Mouse (Mus musculus) myocyte (in vitro differentiated cells): ENCODE results near the gene Nsmce3. TPM values are rescaled to one million over a fixed set of nuclear protein-coding genes. Genes with fewer than 3 reads are reported as not detected.

Experiments used
- H3K27me3 ChIP-seq: one replicate; pipeline ENCODE4 v1.6.1; 2011; ENCODE audit not compliant: control insufficient read depth, insufficient read depth, insufficient read length
- H3K36me3 ChIP-seq: one replicate; pipeline ENCODE4 v1.6.1; 2011; ENCODE audit not compliant: control insufficient read depth, insufficient read depth
- H3K4me2 ChIP-seq: one replicate; pipeline ENCODE4 v1.6.1; 2011; ENCODE audit warnings: low read depth, control low read depth
- H3K4me3 ChIP-seq: one replicate; pipeline ENCODE4 v1.5.1; 2011; ENCODE audit warnings: mild to moderate bottlenecking, control low read depth, moderate library complexity
- H3K79me2 ChIP-seq: one replicate; pipeline ENCODE4 v1.6.1; 2011; ENCODE audit not compliant: control insufficient read depth, insufficient read depth
- H3ac ChIP-seq: one replicate; pipeline ENCODE4 v1.6.1; 2011; ENCODE audit not compliant: control insufficient read depth, insufficient read length
- CEBPB ChIP-seq: IDR thresholded peaks from 2 replicates; pipeline ENCODE4 v1.6.1; 2011; ENCODE audit warnings: mild to moderate bottlenecking, moderate library complexity; ENCODE audit not compliant: poor library complexity, insufficient read depth, severe bottlenecking
- E2F4 ChIP-seq: IDR thresholded peaks from one replicate; pipeline ENCODE4 v1.6.1; 2011; ENCODE audit warnings: mild to moderate bottlenecking, control low read depth, moderate library complexity; ENCODE audit not compliant: insufficient read depth
- MAX ChIP-seq: IDR thresholded peaks from one replicate; pipeline ENCODE4 v1.6.1; 2011; ENCODE audit warnings: low read depth, mild to moderate bottlenecking, control low read depth
- MYOD1 ChIP-seq, 3 experiments: IDR thresholded peaks; one replicate each; pipeline ENCODE4 v1.6.1; 2011; ENCODE audit warnings: control low read depth in 2 of 3, low read depth in 2 of 3, mild to moderate bottlenecking in 2 of 3, moderate library complexity in 1 of 3; ENCODE audit not compliant: insufficient read length in 2 of 3, control insufficient read depth in 1 of 3
- MYOG ChIP-seq, 3 experiments: IDR thresholded peaks; one replicate each; pipeline ENCODE4 v1.6.1; 2011; ENCODE audit warnings: control low read depth in 2 of 3, low read depth in 2 of 3, mild to moderate bottlenecking in 2 of 3; ENCODE audit not compliant: insufficient read length in 2 of 3, control insufficient read depth in 1 of 3, insufficient read depth in 1 of 3
- POLR2A ChIP-seq: IDR thresholded peaks from one replicate; pipeline ENCODE4 v1.6.1; 2011; ENCODE audit warnings: low read depth, mild to moderate bottlenecking, control low read depth, moderate library complexity; ENCODE audit not compliant: insufficient read length
- POLR2AphosphoS2 ChIP-seq: IDR thresholded peaks from one replicate; pipeline ENCODE4 v1.6.1; 2011; ENCODE audit warnings: low read depth, control low read depth; ENCODE audit not compliant: insufficient read length
- REST ChIP-seq: IDR thresholded peaks from one replicate; pipeline ENCODE4 v1.6.1; 2011; ENCODE audit warnings: mild to moderate bottlenecking, control low read depth, moderate library complexity; ENCODE audit not compliant: insufficient read depth, insufficient read length
- SRF ChIP-seq: IDR thresholded peaks from one replicate; pipeline ENCODE4 v1.6.1; 2011; ENCODE audit warnings: low read depth; ENCODE audit not compliant: control insufficient read depth, insufficient read length
- TCF12 ChIP-seq: IDR thresholded peaks from one replicate; pipeline ENCODE4 v1.6.1; 2011; ENCODE audit warnings: mild to moderate bottlenecking, control low read depth; ENCODE audit not compliant: poor library complexity, insufficient read depth, severe bottlenecking
- TCF3 ChIP-seq: IDR thresholded peaks from one replicate; pipeline ENCODE4 v1.6.1; 2011; ENCODE audit warnings: low read depth, control low read depth; ENCODE audit not compliant: insufficient read length
- USF1 ChIP-seq: IDR thresholded peaks from one replicate; pipeline ENCODE4 v1.6.1; 2011; ENCODE audit warnings: low read depth, mild to moderate bottlenecking, control low read depth, moderate library complexity
- polyA plus RNA-seq: library from polyadenylated mRNA; unstranded; fragments of >200 nt; fragmentation: generic; extraction: Trizol; gene quantifications from one replicate; pipeline ENCODE4 v1.2.1, GENCODE M21; 2012; ENCODE audit warnings: missing spikeins

Nsmce3 gene
- polyA plus RNA-seq, 1 experiment, result 5.4 TPM

GRCm38 (mm10) chr7:64896587-64896986 is 23.8 kb upstream of the Nsmce3 start:
- Histone ChIP-seq H3K79me2 (no peaks in the 10 kb centered on the region), H3K36me3 (no peaks in the 10 kb centered on the region), H3ac (no peak overlapping the region), H3K4me3 (no peak overlapping the region), H3K27me3 (no peaks in the 10 kb centered on the region), H3K4me2 (no peak overlapping the region)
- TF ChIP-seq POLR2A, result no peak
- no peak for TF ChIP-seq SRF
- TF ChIP-seq REST, result no peak
- no peak for TF ChIP-seq MAX
- TF ChIP-seq CEBPB, result no peak
- TF ChIP-seq MYOG (IDR thresholded peaks at IDR 0.05; ENCODE audit: control insufficient read depth in 1 of 3, insufficient read depth in 1 of 3, insufficient read length in 2 of 3, low read depth in 2 of 3), result no peak
- TF ChIP-seq POLR2AphosphoS2, result no peak
- no peak for TF ChIP-seq TCF3
- TF ChIP-seq USF1, result no peak
- TF ChIP-seq TCF12, result no peak
- TF ChIP-seq MYOD1 (IDR thresholded peaks at IDR 0.05; ENCODE audit: control insufficient read depth in 1 of 3, insufficient read length in 2 of 3, low read depth in 2 of 3), result no peak
- no peak for TF ChIP-seq E2F4

GRCm38 (mm10) chr7:64895685-64896101 is 22.9 kb upstream of the Nsmce3 start:
- no peaks in the 10 kb centered on the region for H3K27me3 ChIP-seq
- no peak for TF ChIP-seq E2F4
- TF ChIP-seq POLR2A, result no peak
- no peak for TF ChIP-seq REST
- no peak for TF ChIP-seq SRF
- no peak for TF ChIP-seq CEBPB
- no peak for TF ChIP-seq USF1
- no peak for TF ChIP-seq TCF3
- TF ChIP-seq MAX, result no peak
- no peak for TF ChIP-seq MYOG (IDR thresholded peaks at IDR 0.05; ENCODE audit: control insufficient read depth in 1 of 3, insufficient read depth in 1 of 3, insufficient read length in 2 of 3, low read depth in 2 of 3)
- no peak for TF ChIP-seq MYOD1 (IDR thresholded peaks at IDR 0.05; ENCODE audit: control insufficient read depth in 1 of 3, insufficient read length in 2 of 3, low read depth in 2 of 3)
- no peak for TF ChIP-seq POLR2AphosphoS2
- no peak for TF ChIP-seq TCF12
- no peak overlapping the region for H3K4me3 ChIP-seq
- H3K79me2 ChIP-seq, result no peaks in the 10 kb centered on the region
- H3K36me3 ChIP-seq, result no peaks in the 10 kb centered on the region
- no peak overlapping the region for H3ac ChIP-seq
- H3K4me2 ChIP-seq, result no peak overlapping the region

- H3K4me3 ChIP-seq, result no peak overlapping the region
- H3K36me3 ChIP-seq, result no peaks in the 10 kb centered on the region
- no peaks in the 10 kb centered on the region for H3K27me3 ChIP-seq
- no peaks in the 10 kb centered on the region for H3K79me2 ChIP-seq
- H3ac ChIP-seq, result no peak overlapping the region
- no peak overlapping the region for H3K4me2 ChIP-seq
- TF ChIP-seq TCF3, result no peak
- TF ChIP-seq MYOD1 (IDR thresholded peaks at IDR 0.05; ENCODE audit: control insufficient read depth in 1 of 3, insufficient read length in 2 of 3, low read depth in 2 of 3), result no peak
- TF ChIP-seq SRF, result no peak
- TF ChIP-seq MYOG (IDR thresholded peaks at IDR 0.05; ENCODE audit: control insufficient read depth in 1 of 3, insufficient read depth in 1 of 3, insufficient read length in 2 of 3, low read depth in 2 of 3), result no peak
- TF ChIP-seq USF1, result no peak
- TF ChIP-seq E2F4, result no peak
- no peak for TF ChIP-seq POLR2AphosphoS2
- TF ChIP-seq CEBPB, result no peak
- TF ChIP-seq TCF12, result no peak
Observed at GRCm38 (mm10) chr7:64891139-64891538, 18.3 kb upstream of the Nsmce3 start.

- Histone ChIP-seq H3K27me3 (no peaks in the 10 kb centered on the region), H3K79me2 (no peaks in the 10 kb centered on the region), H3K4me2 (no peak overlapping the region), H3K4me3 (no peak overlapping the region), H3ac (no peak overlapping the region), H3K36me3 (no peaks in the 10 kb centered on the region)
- no peak for TF ChIP-seq TCF3
- TF ChIP-seq USF1, result no peak
- TF ChIP-seq CEBPB, result no peak
- no peak for TF ChIP-seq POLR2A
- TF ChIP-seq POLR2AphosphoS2, result no peak
- TF ChIP-seq E2F4, result no peak
- no peak for TF ChIP-seq SRF
- TF ChIP-seq TCF12, result no peak
- TF ChIP-seq MAX, result no peak
- TF ChIP-seq MYOD1 (IDR thresholded peaks at IDR 0.05; ENCODE audit: control insufficient read depth in 1 of 3, insufficient read length in 2 of 3, low read depth in 2 of 3), result no peak
Observed at GRCm38 (mm10) chr7:64889919-64890318, 17.1 kb upstream of the Nsmce3 start.

GRCm38 (mm10) chr7:64884187-64884862 is 11.5 kb upstream of the Nsmce3 start:
- H3K36me3 ChIP-seq, result no peaks in the 10 kb centered on the region
- H3K27me3 ChIP-seq, result no peaks in the 10 kb centered on the region

More at GRCm38 (mm10) chr7:64884187-64884862, 11.5 kb upstream of the Nsmce3 start:
- H3ac ChIP-seq, result no peak overlapping the region
- H3K4me2 ChIP-seq, result no peak overlapping the region
- H3K79me2 ChIP-seq, result no peaks in the 10 kb centered on the region
- H3K4me3 ChIP-seq, result no peak overlapping the region
- TF ChIP-seq POLR2AphosphoS2 (no peak), SRF (no peak), USF1 (no peak), POLR2A (no peak), TCF3 (no peak), CEBPB (no peak), E2F4 (no peak), MAX (no peak), MYOD1 (IDR thresholded peaks at IDR 0.05; ENCODE audit: control insufficient read depth in 1 of 3, insufficient read length in 2 of 3, low read depth in 2 of 3) (no peak), TCF12 (no peak), REST (no peak), MYOG (IDR thresholded peaks at IDR 0.05; ENCODE audit: control insufficient read depth in 1 of 3, insufficient read depth in 1 of 3, insufficient read length in 2 of 3, low read depth in 2 of 3) (no peak)
